8 mouse cellular contexts compared by ENCODE assay signal in the genomic region with DNA sequence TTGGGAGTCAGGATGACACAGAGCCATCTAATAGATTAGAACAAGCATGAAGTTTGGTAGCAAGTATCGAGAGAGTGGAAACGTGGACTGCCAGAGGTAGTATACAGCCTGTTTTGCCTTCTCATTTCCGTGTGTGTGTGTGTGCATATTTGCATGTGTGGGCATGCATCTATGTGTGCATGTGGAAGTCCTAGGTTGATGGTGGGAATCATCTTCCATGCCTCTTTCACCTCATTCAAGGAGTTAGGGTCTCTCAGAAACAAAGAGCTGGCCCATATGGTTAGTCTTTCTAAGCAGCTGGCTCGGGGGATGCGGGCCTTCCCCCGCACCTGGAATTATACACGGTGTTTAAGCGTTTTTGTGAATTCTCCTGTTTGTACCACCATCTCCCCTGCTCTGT. TPM values are rescaled to one million over a fixed set of nuclear protein-coding genes. Genes with fewer than 3 reads are reported as not detected.
DNase-seq lines count a peak whose midpoint lies in the region; ATAC-seq and TF ChIP-seq lines count a peak whose summit lies in the region.

No protein-coding gene starts in this region.

- no peaks in the 10 kb centered on the region for H3K27me3 ChIP-seq in heart, embryonic 15.5 days
- H3K27me3 ChIP-seq in hindbrain, embryonic 12.5 days: no peaks in the 10 kb centered on the region
- H3K27me3 ChIP-seq in midbrain, embryonic 11.5 days (ENCODE audit: control insufficient read depth, insufficient read depth, low read length): no peaks in the 10 kb centered on the region

- intact Hi-C loops in heart, postnatal 36 days (cut with DNase I): loop anchor here (2.0 to 5.0 kb wide), 2 partner anchors 33 to 123 kb away; a partner anchor contains a TSS

- in situ Hi-C loops in ES-E14 (cut with MboI; ENCODE audit: low sequenced_read_pairs in 2 of 2, unreplicated experiment in 2 of 2): no loop called here

- H3K36me3 ChIP-seq in heart, embryonic 15.5 days: peaks cover 22% of the 10 kb centered on the region
- H3K36me3 ChIP-seq in ES-E14 (ENCODE audit: control insufficient read depth, insufficient read depth, low read length, poor library complexity, severe bottlenecking): peaks cover 16% of the 10 kb centered on the region
- peaks cover 17% of the 10 kb centered on the region for H3K36me3 ChIP-seq in hindbrain, embryonic 12.5 days
- H3K36me3 ChIP-seq in midbrain, embryonic 11.5 days (ENCODE audit: control insufficient read depth, insufficient read depth, low read length): peaks cover 1% of the 10 kb centered on the region; the same call in 1 of the 2 replicates

- H3K4me2 ChIP-seq in heart, embryonic 15.5 days: peak overlapping the region; percentile 77
- peak overlapping the region; percentile 75; the same call in 1 of the 2 replicates for H3K4me2 ChIP-seq in hindbrain, embryonic 12.5 days (replicated peaks)
- H3K4me2 ChIP-seq in midbrain, embryonic 11.5 days: 0 out of 2 replicates have a peak overlapping the region, but pooled peaks have one; percentile 50

- H3K4me1 ChIP-seq in heart, embryonic 15.5 days (replicated peaks): peaks cover 33% of the 10 kb centered on the region
- H3K4me1 ChIP-seq in ES-E14 (ENCODE audit: control insufficient read depth in 2 of 2, insufficient read depth in 2 of 2, low read length in 2 of 2, poor library complexity in 1 of 2): peaks cover 0 to 5% of the 10 kb centered on the region in 2 experiments; a peak in 2 of 4 replicates
- peaks cover 21% of the 10 kb centered on the region for H3K4me1 ChIP-seq in hindbrain, embryonic 12.5 days
- peaks cover 17% of the 10 kb centered on the region for H3K4me1 ChIP-seq in midbrain, embryonic 11.5 days (ENCODE audit: control insufficient read depth, insufficient read depth, low read length)

- H3K9ac ChIP-seq in heart, embryonic 15.5 days: no peak overlapping the region
- H3K9ac ChIP-seq in ES-E14 (ENCODE audit: insufficient read depth, low read depth, low read length, poor library complexity, severe bottlenecking): peak overlapping the region; percentile 89; the same call in 1 of the 2 replicates
- no peak overlapping the region for H3K9ac ChIP-seq in hindbrain, embryonic 12.5 days
- H3K9ac ChIP-seq in midbrain, embryonic 11.5 days (ENCODE audit: low read length): no peak overlapping the region; the same call in 1 of the 2 replicates

- DNase-seq in heart, postnatal 36 days: no peak
- no peak for DNase-seq in ES-E14 (ENCODE audit: low read depth, low spot score)
- no peak for DNase-seq in midbrain, embryonic 11.5 days (ENCODE audit: low spot score, missing footprints)
- DNase-seq in lung, postnatal 4 days: no peak

- no peak for ATAC-seq in heart, embryonic 15.5 days (replicated peaks; ENCODE audit: insufficient number of reproducible peaks, insufficient read depth, low FRiP score, low read depth)
- no peak for ATAC-seq in hindbrain, embryonic 12.5 days (ENCODE audit: low FRiP score)
- no peak for ATAC-seq in midbrain, embryonic 11.5 days (ENCODE audit: low FRiP score)
- no peak for ATAC-seq in granulocyte monocyte progenitor cell, adult 5-6 weeks (replicated peaks; ENCODE audit: poor library complexity, severe bottlenecking)
- ATAC-seq in monocyte, adult 5-6 weeks (replicated peaks; ENCODE audit: insufficient number of reproducible peaks, low FRiP score, low TSS enrichment, poor library complexity, severe bottlenecking): no peak

- no peak overlapping the region for H3K4me3 ChIP-seq in heart, embryonic 15.5 days
- peak overlapping the region; percentile 87 to 97 for H3K4me3 ChIP-seq in ES-E14 (ENCODE audit: insufficient read depth in 1 of 2, low read depth in 1 of 2, low read length in 2 of 2, poor library complexity in 1 of 2, severe bottlenecking in 1 of 2)
- no peak overlapping the region for H3K4me3 ChIP-seq in hindbrain, embryonic 12.5 days
- no peak overlapping the region for H3K4me3 ChIP-seq in midbrain, embryonic 11.5 days (ENCODE audit: low read depth, low read length)

- H3K27ac ChIP-seq in heart, embryonic 15.5 days: no peak overlapping the region
- H3K27ac ChIP-seq in ES-E14 (ENCODE audit: insufficient read depth, low read depth, low read length, poor library complexity, severe bottlenecking): no peak overlapping the region; the same call in 1 of the 2 replicates
- H3K27ac ChIP-seq in hindbrain, embryonic 12.5 days: no peak overlapping the region
- H3K27ac ChIP-seq in midbrain, embryonic 11.5 days (ENCODE audit: low read depth, low read length): no peak overlapping the region

- 89% methylated on average over 8 of the region's 8 CpGs for WGBS in heart, embryonic 15.5 days
- WGBS in hindbrain, embryonic 12.5 days: 90% methylated on average over 8 of the region's 8 CpGs
- 92% methylated on average over 8 of the region's 8 CpGs for WGBS in midbrain, embryonic 11.5 days

- H3K9me3 ChIP-seq in heart, embryonic 15.5 days (replicated peaks): no peaks in the 10 kb centered on the region
- no peaks in the 10 kb centered on the region for H3K9me3 ChIP-seq in ES-E14 (ENCODE audit: control insufficient read depth, insufficient read depth, low read depth, low read length)
- H3K9me3 ChIP-seq in hindbrain, embryonic 12.5 days (replicated peaks): no peaks in the 10 kb centered on the region
- no peaks in the 10 kb centered on the region for H3K9me3 ChIP-seq in midbrain, embryonic 11.5 days (ENCODE audit: control insufficient read depth, low read length)

TF ChIP-seq in ES-E14, 5 proteins besides CTCF, POLR2A, EP300 and RAD21:
- no peak for TF ChIP-seq MAFK (IDR thresholded peaks at IDR 0.05; ENCODE audit: insufficient read depth, low read depth, low read length)
- TF ChIP-seq ZNF384 (IDR thresholded peaks at IDR 0.05; ENCODE audit: low read depth, low read length): no peak
- TF ChIP-seq HCFC1 (IDR thresholded peaks at IDR 0.05; ENCODE audit: borderline replicate concordance, insufficient read depth, low read length): no peak
- TF ChIP-seq CHD2 (IDR thresholded peaks at IDR 0.05; ENCODE audit: low read depth, low read length): no peak
- TF ChIP-seq ZC3H11A (IDR thresholded peaks at IDR 0.05; ENCODE audit: borderline replicate concordance, low read depth, low read length): no peak

RNA-seq across cellular contexts. Expression of a gene that starts 0.7 kb away (rescaled TPM):
- polyA plus RNA-seq in heart, embryonic 15.5 days (2015; fragmentation: Nextera tagmentation; extraction: Ambion mirVana): 35.5 and 36.8 TPM in 2 replicates
- 10 to 100 TPM; 81.2 to 83.4 TPM for total RNA-seq in heart, postnatal 36 days (2021)
- 47.9 and 73.9 TPM in 2 replicates for total RNA-seq in ES-E14 (2012; rRNA removed)
- polyA plus RNA-seq in hindbrain, embryonic 12.5 days (2016; fragmentation: Nextera tagmentation; extraction: Ambion mirVana): 24.7 and 25.0 TPM in 2 replicates
- polyA plus RNA-seq in midbrain, embryonic 11.5 days (2014; fragmentation: Nextera tagmentation; extraction: Ambion mirVana): 24.3 and 26.3 TPM in 2 replicates
- 38.3 and 44.6 TPM in 2 replicates for total RNA-seq in granulocyte monocyte progenitor cell, adult 5-6 weeks (2014; fragmentation: Nextera tagmentation)
- total RNA-seq in granulocyte monocyte progenitor cell, adult 5-6 weeks (2017): 38.3 and 48.4 TPM in 2 replicates
- total RNA-seq in monocyte, adult 5-6 weeks (2017): 24.3 to 38.5 TPM (median 29.8 TPM) in 3 replicates

RNA-seq across cellular contexts. Expression of a gene that starts 2.1 kb away (rescaled TPM):
- polyA plus RNA-seq in heart, embryonic 15.5 days (2015; fragmentation: Nextera tagmentation; extraction: Ambion mirVana): 26.4 and 28.7 TPM in 2 replicates
- 10 to 100 TPM; 23.4 to 27.0 TPM for total RNA-seq in heart, postnatal 36 days (2021)
- total RNA-seq in ES-E14 (2012; rRNA removed): 45.1 and 50.6 TPM in 2 replicates
- polyA plus RNA-seq in hindbrain, embryonic 12.5 days (2016; fragmentation: Nextera tagmentation; extraction: Ambion mirVana): 32.5 and 34.2 TPM in 2 replicates
- 22.5 and 26.3 TPM in 2 replicates for polyA plus RNA-seq in midbrain, embryonic 11.5 days (2014; fragmentation: Nextera tagmentation; extraction: Ambion mirVana)
- 14.1 and 17.6 TPM in 2 replicates for total RNA-seq in granulocyte monocyte progenitor cell, adult 5-6 weeks (2014; fragmentation: Nextera tagmentation)
- 18.6 and 28.0 TPM in 2 replicates for total RNA-seq in granulocyte monocyte progenitor cell, adult 5-6 weeks (2017)
- total RNA-seq in monocyte, adult 5-6 weeks (2017): 23.3 to 39.3 TPM (median 31.6 TPM) in 3 replicates

RNA-seq across cellular contexts. Expression of a gene that starts 33.0 kb away (rescaled TPM):
- 96.4 and 99.7 TPM in 2 replicates for polyA plus RNA-seq in heart, embryonic 15.5 days (2015; fragmentation: Nextera tagmentation; extraction: Ambion mirVana)
- total RNA-seq in heart, postnatal 36 days (2021): 10 to 100 TPM; 78.7 to 85.3 TPM
- total RNA-seq in ES-E14 (2012; rRNA removed): 173 and 201 TPM in 2 replicates
- 136 and 148 TPM in 2 replicates for polyA plus RNA-seq in hindbrain, embryonic 12.5 days (2016; fragmentation: Nextera tagmentation; extraction: Ambion mirVana)
- 140 TPM in 2 replicates for polyA plus RNA-seq in midbrain, embryonic 11.5 days (2014; fragmentation: Nextera tagmentation; extraction: Ambion mirVana)
- total RNA-seq in granulocyte monocyte progenitor cell, adult 5-6 weeks (2014; fragmentation: Nextera tagmentation): 87.1 and 119 TPM in 2 replicates
- 248 and 270 TPM in 2 replicates for total RNA-seq in granulocyte monocyte progenitor cell, adult 5-6 weeks (2017)
- total RNA-seq in monocyte, adult 5-6 weeks (2017): 85.2 to 137 TPM (median 93.8 TPM) in 3 replicates

Comparison
In these comparisons a context has a peak if more than half of its experiments do, and no peak if none do; other contexts are left out.
1. H3K4me3 ChIP-seq: peak in ES-E14 (2 of 2); none in heart, embryonic 15.5 days (single experiment), hindbrain, embryonic 12.5 days (single experiment) and midbrain, embryonic 11.5 days (single experiment).
2. Peak in every context shown above with its lines, with median percentiles within 50 percentile points of each other: H3K4me2 ChIP-seq.